Mouse (Mus musculus) lung, postnatal 10 days (tissue): ENCODE data around the gene Pdp2.
A peak's percentile ranks its signal among the peaks of the same experiment; 100 is the strongest.
"Not testable (repeated sequence)": the region's sequence is repeated elsewhere in the genome, so short reads cannot be mapped to it uniquely, and the experiment has no call there.

ENCODE experiments used
- DNase-seq: peaks from one replicate; pipeline ENCODE4 v3.0.0; 2021

Pdp2 gene

GRCm38 (mm10) chr8:104591133-104591834 lies at the start of gene Pdp2:
Gene Pdp2, plus strand, starts transcription at chr8:104591451.
- DNase-seq: peak; percentile 93

- no peak for DNase-seq
These were observed 49.8 kb upstream of the Pdp2 start for GRCm38 (mm10) chr8:104541515-104541880.

- DNase-seq: no peak
These were observed 49.1 kb upstream of the Pdp2 start for GRCm38 (mm10) chr8:104542160-104542559.

GRCm38 (mm10) chr8:104543440-104544045 lies 47.7 kb upstream of the Pdp2 start:
- DNase-seq: no peak

- no peak for DNase-seq
These were observed 36.1 kb upstream of the Pdp2 start for GRCm38 (mm10) chr8:104555191-104555590.

- DNase-seq: no peak
These were observed 34.0 kb upstream of the Pdp2 start for GRCm38 (mm10) chr8:104557226-104557625.

GRCm38 (mm10) chr8:104560731-104561130 lies 30.5 kb upstream of the Pdp2 start:
- DNase-seq: no peak

- DNase-seq: peak; percentile 92
These were observed 26.4 kb upstream of the Pdp2 start for GRCm38 (mm10) chr8:104564633-104565456.

- DNase-seq: no peak
These were observed 25.8 kb upstream of the Pdp2 start for GRCm38 (mm10) chr8:104565457-104565798.

GRCm38 (mm10) chr8:104569559-104569958 lies 21.7 kb upstream of the Pdp2 start:
- DNase-seq: peak; percentile 50

- peak; percentile 90 for DNase-seq
These were observed 20.6 kb upstream of the Pdp2 start for GRCm38 (mm10) chr8:104570436-104571343.

GRCm38 (mm10) chr8:104576820-104577219 lies 14.4 kb upstream of the Pdp2 start:
- no peak for DNase-seq

GRCm38 (mm10) chr8:104577606-104578005 lies 13.6 kb upstream of the Pdp2 start:
- not testable (repeated sequence) for DNase-seq

GRCm38 (mm10) chr8:104584522-104584921 lies 6.7 kb upstream of the Pdp2 start:
- DNase-seq: no peak

GRCm38 (mm10) chr8:104590284-104590683 lies 967 bp upstream of the Pdp2 start:
- DNase-seq: no peak

GRCm38 (mm10) chr8:104591856-104592255 lies 605 bp downstream of the Pdp2 start:
- DNase-seq: no peak

GRCm38 (mm10) chr8:104592566-104592965 lies 1.3 kb downstream of the Pdp2 start:
- DNase-seq: no peak

GRCm38 (mm10) chr8:104593536-104594325 lies 2.5 kb downstream of the Pdp2 start:
- no peak for DNase-seq

- DNase-seq: no peak
These were observed 3.5 kb downstream of the Pdp2 start for GRCm38 (mm10) chr8:104594611-104595362.

GRCm38 (mm10) chr8:104595773-104596536 lies 4.7 kb downstream of the Pdp2 start:
- no peak for DNase-seq
